Mouse (Mus musculus) olfactory bulb, adult 2 months (tissue): Measurements from ENCODE around the gene Acrbp.

Source experiments
- CTCF ChIP-seq: fragments of 200-500 bp; IDR thresholded peaks from 2 replicates; pipeline ENCODE4 v1.5.1; 2012; ENCODE audit warnings: low read depth, mild to moderate bottlenecking, low read length, moderate library complexity; ENCODE audit not compliant: insufficient read depth
- POLR2A ChIP-seq: fragments of 200-500 bp; IDR thresholded peaks from 2 replicates; pipeline ENCODE4 v1.6.1; 2012; ENCODE audit warnings: mild to moderate bottlenecking, low read depth, low read length, moderate library complexity; ENCODE audit not compliant: insufficient read depth

DNA sequence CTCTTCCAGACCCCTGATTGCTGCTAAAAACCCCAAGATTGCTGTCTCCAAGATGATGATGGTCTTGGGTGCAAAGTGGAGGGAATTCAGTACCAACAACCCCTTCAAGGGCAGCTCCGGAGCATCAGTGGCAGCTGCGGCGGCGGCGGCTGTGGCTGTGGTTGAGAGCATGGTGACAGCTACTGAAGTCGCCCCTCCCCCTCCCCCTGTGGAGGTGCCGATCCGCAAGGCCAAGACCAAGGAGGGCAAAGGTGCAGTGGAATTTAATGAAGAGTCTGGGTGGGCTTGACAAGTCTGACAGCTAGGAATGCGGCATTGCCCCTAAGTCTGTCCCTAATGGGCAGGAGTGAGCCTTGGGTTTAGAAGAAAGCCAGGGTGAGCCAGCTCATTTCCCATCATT is 52.0 kb downstream of the Acrbp start:
- TF ChIP-seq POLR2A (no peak), CTCF (no peak)
